Mouse (Mus musculus) small intestine, adult 2 months (tissue): ENCODE results near the gene Myo1d.

Experiments used
- CTCF ChIP-seq: fragments of 200-500 bp; IDR thresholded peaks from 2 replicates; pipeline ENCODE4 v1.5.1; 2012; ENCODE audit warnings: low read depth, mild to moderate bottlenecking, control low read depth, inconsistent platforms, low read length, moderate library complexity, mixed read lengths; ENCODE audit not compliant: insufficient replicate concordance, insufficient read length; ENCODE audit errors: extremely low read depth
- POLR2A ChIP-seq: fragments of 200-500 bp; IDR thresholded peaks from 2 replicates; pipeline ENCODE4 v1.6.1; 2012; ENCODE audit warnings: low read depth, mild to moderate bottlenecking, control low read depth, inconsistent platforms, low read length, moderate library complexity

DNA sequence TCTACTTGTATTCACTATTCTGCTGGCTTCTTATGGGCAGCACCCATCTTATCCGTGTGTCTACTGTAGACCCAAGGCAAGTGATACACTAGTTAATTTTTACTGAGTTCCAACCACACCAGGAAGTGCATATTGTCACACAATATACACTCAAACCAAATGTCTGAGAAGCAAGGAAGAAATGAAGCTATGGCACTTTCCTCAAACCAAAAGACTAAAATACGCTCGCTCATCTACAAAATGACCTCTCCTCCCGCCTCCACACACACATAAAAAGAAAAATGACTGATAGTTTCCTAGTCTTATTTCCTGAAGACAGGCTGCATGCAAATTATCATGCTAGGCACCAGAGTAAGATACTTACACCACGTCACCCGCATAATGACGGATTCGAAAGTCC is 113.6 kb downstream of the Myo1d start:
- TF ChIP-seq POLR2A: no peak
- TF ChIP-seq CTCF: no peak
